Mouse (Mus musculus): ENCODE data around the gene Myo10. TPM values are rescaled to one million over a fixed set of nuclear protein-coding genes. Genes with fewer than 3 reads are reported as not detected.

Myo10 gene
- polyA plus RNA-seq, 1 experiment = 49.9 TPM

- no peak for TF ChIP-seq CTCF (IDR thresholded peaks at IDR 0.05; ENCODE audit: borderline replicate concordance, insufficient read depth, low read length)
- TF ChIP-seq POLR2A (IDR thresholded peaks at IDR 0.05; ENCODE audit: low read depth, low read length) = no peak
- H3K27ac ChIP-seq (ENCODE audit: insufficient read depth, low read length) = no peak overlapping the region
- no peak overlapping the region for H3K4me3 ChIP-seq (ENCODE audit: insufficient read depth, low read length)
- H3K4me1 ChIP-seq (ENCODE audit: control insufficient read depth, insufficient read depth, low read length) = no peaks in the 10 kb centered on the region
Observed at GRCm38 (mm10) chr15:25847576-25848168, 225.3 kb downstream of the Myo10 start.

- Histone ChIP-seq H3K4me1 (ENCODE audit: control insufficient read depth, insufficient read depth, low read length) (no peaks in the 10 kb centered on the region), H3K27ac (ENCODE audit: insufficient read depth, low read length) (no peak overlapping the region), H3K4me3 (ENCODE audit: insufficient read depth, low read length) (no peak overlapping the region)
- TF ChIP-seq CTCF (IDR thresholded peaks at IDR 0.05; ENCODE audit: borderline replicate concordance, insufficient read depth, low read length) (no peak), POLR2A (IDR thresholded peaks at IDR 0.05; ENCODE audit: low read depth, low read length) (no peak)
Observed at GRCm38 (mm10) chr15:25850552-25850951, 228.2 kb downstream of the Myo10 start.

- TF ChIP-seq POLR2A (IDR thresholded peaks at IDR 0.05; ENCODE audit: low read depth, low read length) (no peak), CTCF (IDR thresholded peaks at IDR 0.05; ENCODE audit: borderline replicate concordance, insufficient read depth, low read length) (no peak)
- no peak overlapping the region for H3K27ac ChIP-seq (ENCODE audit: insufficient read depth, low read length)
- no peak overlapping the region for H3K4me3 ChIP-seq (ENCODE audit: insufficient read depth, low read length)
- H3K4me1 ChIP-seq (ENCODE audit: control insufficient read depth, insufficient read depth, low read length) = no peaks in the 10 kb centered on the region
Observed at GRCm38 (mm10) chr15:25854270-25854904, 232.1 kb downstream of the Myo10 start.

- Histone ChIP-seq H3K4me3 (ENCODE audit: insufficient read depth, low read length) (no peak overlapping the region), H3K4me1 (ENCODE audit: control insufficient read depth, insufficient read depth, low read length) (no peaks in the 10 kb centered on the region), H3K27ac (ENCODE audit: insufficient read depth, low read length) (no peak overlapping the region)
- TF ChIP-seq POLR2A (IDR thresholded peaks at IDR 0.05; ENCODE audit: low read depth, low read length) (no peak), CTCF (IDR thresholded peaks at IDR 0.05; ENCODE audit: borderline replicate concordance, insufficient read depth, low read length) (no peak)
Observed at GRCm38 (mm10) chr15:25858611-25859058, 236.3 kb downstream of the Myo10 start.

- Histone ChIP-seq H3K4me1 (ENCODE audit: control insufficient read depth, insufficient read depth, low read length) (no peaks in the 10 kb centered on the region), H3K4me3 (ENCODE audit: insufficient read depth, low read length) (no peak overlapping the region), H3K27ac (ENCODE audit: insufficient read depth, low read length) (no peak overlapping the region)
- TF ChIP-seq CTCF (IDR thresholded peaks at IDR 0.05; ENCODE audit: borderline replicate concordance, insufficient read depth, low read length) = no peak
Observed at GRCm38 (mm10) chr15:25859469-25859868, 237.1 kb downstream of the Myo10 start.

- no peak overlapping the region for H3K27ac ChIP-seq (ENCODE audit: insufficient read depth, low read length)
- no peak overlapping the region for H3K4me3 ChIP-seq (ENCODE audit: insufficient read depth, low read length)
- TF ChIP-seq CTCF (IDR thresholded peaks at IDR 0.05; ENCODE audit: borderline replicate concordance, insufficient read depth, low read length) (no peak), POLR2A (IDR thresholded peaks at IDR 0.05; ENCODE audit: low read depth, low read length) (no peak)
- H3K4me1 ChIP-seq (ENCODE audit: control insufficient read depth, insufficient read depth, low read length) = no peaks in the 10 kb centered on the region
Observed at GRCm38 (mm10) chr15:25861900-25862299, 239.6 kb downstream of the Myo10 start.

Other genes starting within 250 kb of the Myo10 start
- gene Basp1, start 208.8 kb upstream of the Myo10 start, polyA plus RNA-seq (2011; ENCODE audit: insufficient read length, low read depth, missing spikeins) = 232 and 236 TPM in 2 replicates
- gene Retreg1, start 220.7 kb downstream of the Myo10 start, polyA plus RNA-seq (2011; ENCODE audit: insufficient read length, low read depth, missing spikeins) = 8.2 and 8.9 TPM in 2 replicates

All from embryonic fibroblast, embryonic 13.5 days (primary cell).